Mouse (Mus musculus) limb, embryonic 12.5 days (tissue): ENCODE data around the gene Fabp7. TPM values are rescaled to one million over a fixed set of nuclear protein-coding genes. Genes with fewer than 3 reads are reported as not detected.
A peak's percentile ranks its signal among the peaks of the same experiment; 100 is the strongest.

Experiments used
- ATAC-seq: fragments of 200-750 bp; cut with Nextera tagmentation; 2 replicates; pipeline ENCODE4 v1.8.0; 2017; ENCODE audit warnings: low read depth, moderate TSS enrichment; ENCODE audit not compliant: insufficient number of reproducible peaks, insufficient read depth, low FRiP score, low TSS enrichment
- H3K27ac ChIP-seq: fragments of 300-500 bp; sonication (generic); 2 replicates; pipeline ENCODE4 v1.5.1; 2016; ENCODE audit warnings: mild to moderate bottlenecking, moderate library complexity
- H3K27me3 ChIP-seq: fragments of 300-500 bp; sonication (generic); 2 replicates; pipeline ENCODE4 v1.6.1; 2016; ENCODE audit warnings: mild to moderate bottlenecking, moderate library complexity
- H3K36me3 ChIP-seq: fragments of 300-500 bp; sonication (generic); 2 replicates; pipeline ENCODE4 v1.6.1; 2016; ENCODE audit warnings: mild to moderate bottlenecking, moderate library complexity
- H3K4me1 ChIP-seq: fragments of 300-500 bp; sonication (generic); replicated peaks from 2 replicates; pipeline ENCODE4 v1.6.1; 2016
- H3K4me2 ChIP-seq: fragments of 300-500 bp; sonication (generic); 2 replicates; pipeline ENCODE4 v1.6.1; 2016; ENCODE audit warnings: mild to moderate bottlenecking, moderate library complexity
- H3K4me3 ChIP-seq: fragments of 300-500 bp; sonication (generic); replicated peaks from 2 replicates; pipeline ENCODE4 v1.5.1; 2016; ENCODE audit warnings: mild to moderate bottlenecking
- H3K9ac ChIP-seq: fragments of 300-500 bp; sonication (generic); replicated peaks from 2 replicates; pipeline ENCODE4 v1.6.1; 2016; ENCODE audit warnings: mild to moderate bottlenecking, moderate library complexity
- H3K9me3 ChIP-seq: fragments of 300-500 bp; sonication (generic); 2 replicates; pipeline ENCODE4 v1.6.1; 2016; ENCODE audit warnings: mild to moderate bottlenecking, moderate library complexity
- WGBS: fragments of 180-500 bp; shearing (Covaris S2); methylation state at CpG from one replicate; pipeline ENCODE4 v1.1.7; 2016; 5-methylcytosine and 5-hydroxymethylcytosine counted together
- polyA plus RNA-seq: library from polyadenylated mRNA; unstranded; fragments of >200 nt; fragmentation: Nextera tagmentation; extraction: Ambion mirVana; gene quantifications from 2 replicates; pipeline ENCODE4 v1.2.1, GENCODE M21; 2016

Gene Fabp7
- 2.9 and 8.4 TPM in 2 replicates for polyA plus RNA-seq

GRCm38 (mm10) chr10:57784876-57785150 is at the start of gene Fabp7:
Gene Fabp7, plus strand, starts transcription at chr10:57784881.
- no peak within 1 kb of the TSS for H3K4me3 ChIP-seq
- no peaks in the 10 kb centered on the region for H3K9me3 ChIP-seq
- peak within 1 kb of the TSS; percentile 23 for H3K4me2 ChIP-seq
- H3K9ac ChIP-seq = no peak within 1 kb of the TSS
- WGBS = 29% methylated on average over 7 of the region's 7 CpGs
- no peaks in the 10 kb centered on the region for H3K36me3 ChIP-seq
- H3K4me1 ChIP-seq = peaks cover 14% of the 10 kb centered on the region
- no peaks in the 10 kb centered on the region; the same call in 1 of the 2 replicates for H3K27me3 ChIP-seq
- H3K27ac ChIP-seq = no peak within 1 kb of the TSS
- ATAC-seq = no peak

GRCm38 (mm10) chr10:57740733-57741132 is 43.9 kb upstream of the Fabp7 start:
- Histone ChIP-seq H3K27me3 (0 out of 2 replicates have a peak, but pooled peaks cover 3% of the 10 kb centered on the region), H3K4me2 (no peak overlapping the region), H3K27ac (no peak overlapping the region), H3K9ac (no peak overlapping the region), H3K4me3 (no peak overlapping the region), H3K9me3 (no peaks in the 10 kb centered on the region), H3K36me3 (no peaks in the 10 kb centered on the region), H3K4me1 (no peaks in the 10 kb centered on the region)
- ATAC-seq = no peak
- 80% methylated on average over 4 of the region's 4 CpGs for WGBS

GRCm38 (mm10) chr10:57741351-57741750 is 43.3 kb upstream of the Fabp7 start:
- H3K4me2 ChIP-seq = no peak overlapping the region
- H3K9ac ChIP-seq = no peak overlapping the region
- no peaks in the 10 kb centered on the region for H3K36me3 ChIP-seq
- H3K27me3 ChIP-seq = 0 out of 2 replicates have a peak, but pooled peaks cover 3% of the 10 kb centered on the region
- H3K9me3 ChIP-seq = no peaks in the 10 kb centered on the region
- WGBS = 55% methylated on average over 2 of the region's 2 CpGs
- no peak for ATAC-seq
- H3K27ac ChIP-seq = no peak overlapping the region
- H3K4me3 ChIP-seq = no peak overlapping the region
- H3K4me1 ChIP-seq = no peaks in the 10 kb centered on the region

GRCm38 (mm10) chr10:57743045-57743444 is 41.6 kb upstream of the Fabp7 start:
- H3K9me3 ChIP-seq = no peaks in the 10 kb centered on the region
- 68% methylated on average over 7 of the region's 7 CpGs for WGBS
- H3K4me3 ChIP-seq = no peak overlapping the region
- H3K9ac ChIP-seq = no peak overlapping the region
- no peaks in the 10 kb centered on the region for H3K36me3 ChIP-seq
- H3K4me1 ChIP-seq = no peaks in the 10 kb centered on the region
- no peak overlapping the region for H3K4me2 ChIP-seq
- 0 out of 2 replicates have a peak, but pooled peaks cover 3% of the 10 kb centered on the region for H3K27me3 ChIP-seq
- no peak for ATAC-seq
- no peak overlapping the region for H3K27ac ChIP-seq

- H3K4me3 ChIP-seq = 0 out of 2 replicates have a peak overlapping the region, but pooled peaks have one; percentile 11
- WGBS = 5% methylated on average over 6 of the region's 6 CpGs
- H3K27ac ChIP-seq = no peak overlapping the region
- H3K36me3 ChIP-seq = no peaks in the 10 kb centered on the region
- H3K4me2 ChIP-seq = peak overlapping the region; percentile 6; the same call in 1 of the 2 replicates
- H3K9ac ChIP-seq = no peak overlapping the region
- no peaks in the 10 kb centered on the region for H3K4me1 ChIP-seq
- H3K9me3 ChIP-seq = no peaks in the 10 kb centered on the region
- H3K27me3 ChIP-seq = 0 out of 2 replicates have a peak, but pooled peaks cover 3% of the 10 kb centered on the region
- ATAC-seq = no peak
Measured at GRCm38 (mm10) chr10:57743606-57744016, 41.1 kb upstream of the Fabp7 start.

GRCm38 (mm10) chr10:57744128-57744765 is 40.4 kb upstream of the Fabp7 start:
- H3K27ac ChIP-seq = no peak overlapping the region
- H3K4me1 ChIP-seq = no peaks in the 10 kb centered on the region
- H3K4me2 ChIP-seq = no peak overlapping the region
- H3K9me3 ChIP-seq = no peaks in the 10 kb centered on the region
- no peak for ATAC-seq
- H3K27me3 ChIP-seq = 0 out of 2 replicates have a peak, but pooled peaks cover 3% of the 10 kb centered on the region
- no peaks in the 10 kb centered on the region for H3K36me3 ChIP-seq
- H3K4me3 ChIP-seq = no peak overlapping the region
- H3K9ac ChIP-seq = no peak overlapping the region
- 57% methylated on average over 2 of the region's 2 CpGs for WGBS

- Histone ChIP-seq H3K9me3 (no peaks in the 10 kb centered on the region), H3K4me3 (no peak overlapping the region), H3K36me3 (no peaks in the 10 kb centered on the region), H3K9ac (no peak overlapping the region), H3K27me3 (0 out of 2 replicates have a peak, but pooled peaks cover 3% of the 10 kb centered on the region), H3K27ac (no peak overlapping the region), H3K4me2 (no peak overlapping the region), H3K4me1 (no peaks in the 10 kb centered on the region)
- ATAC-seq = no peak
Measured at GRCm38 (mm10) chr10:57745452-57745851, 39.2 kb upstream of the Fabp7 start.

- Histone ChIP-seq H3K4me3 (no peak overlapping the region), H3K27me3 (no peaks in the 10 kb centered on the region), H3K4me1 (no peaks in the 10 kb centered on the region), H3K36me3 (no peaks in the 10 kb centered on the region), H3K9ac (no peak overlapping the region), H3K9me3 (no peaks in the 10 kb centered on the region), H3K27ac (no peak overlapping the region), H3K4me2 (no peak overlapping the region)
- ATAC-seq = no peak
Measured at GRCm38 (mm10) chr10:57747127-57747526, 37.6 kb upstream of the Fabp7 start.

- Histone ChIP-seq H3K27ac (no peak overlapping the region), H3K9me3 (no peaks in the 10 kb centered on the region), H3K4me1 (no peaks in the 10 kb centered on the region), H3K4me3 (no peak overlapping the region), H3K36me3 (no peaks in the 10 kb centered on the region), H3K9ac (no peak overlapping the region), H3K27me3 (no peaks in the 10 kb centered on the region), H3K4me2 (no peak overlapping the region)
- WGBS = 60% methylated on average over 1 of the region's 1 CpGs
- ATAC-seq = no peak
Measured at GRCm38 (mm10) chr10:57753343-57753742, 31.3 kb upstream of the Fabp7 start.

GRCm38 (mm10) chr10:57755201-57755736 is 29.4 kb upstream of the Fabp7 start:
- no peak for ATAC-seq
- Histone ChIP-seq H3K9me3 (no peaks in the 10 kb centered on the region), H3K36me3 (no peaks in the 10 kb centered on the region), H3K27me3 (no peaks in the 10 kb centered on the region), H3K4me2 (no peak overlapping the region), H3K9ac (no peak overlapping the region), H3K4me1 (no peaks in the 10 kb centered on the region), H3K4me3 (no peak overlapping the region), H3K27ac (no peak overlapping the region)
- 83% methylated on average over 2 of the region's 2 CpGs for WGBS

GRCm38 (mm10) chr10:57758999-57759398 is 25.7 kb upstream of the Fabp7 start:
- no peak overlapping the region for H3K4me3 ChIP-seq
- H3K36me3 ChIP-seq = no peaks in the 10 kb centered on the region
- no peaks in the 10 kb centered on the region for H3K4me1 ChIP-seq
- H3K9ac ChIP-seq = no peak overlapping the region
- no peaks in the 10 kb centered on the region for H3K9me3 ChIP-seq
- no peak overlapping the region for H3K4me2 ChIP-seq
- 92% methylated on average over 2 of the region's 2 CpGs for WGBS
- no peak overlapping the region for H3K27ac ChIP-seq
- no peak for ATAC-seq
- H3K27me3 ChIP-seq = no peaks in the 10 kb centered on the region

- Histone ChIP-seq H3K27me3 (no peaks in the 10 kb centered on the region), H3K4me2 (no peak overlapping the region), H3K4me1 (no peaks in the 10 kb centered on the region), H3K9ac (no peak overlapping the region), H3K36me3 (no peaks in the 10 kb centered on the region), H3K9me3 (no peaks in the 10 kb centered on the region), H3K4me3 (no peak overlapping the region), H3K27ac (no peak overlapping the region)
- no peak for ATAC-seq
- 73% methylated on average over 3 of the region's 3 CpGs for WGBS
Measured at GRCm38 (mm10) chr10:57760694-57761093, 24.0 kb upstream of the Fabp7 start.
